Mouse (Mus musculus) layer of hippocampus, adult 2 months (tissue): ENCODE data around the gene Plxna2. TPM values are rescaled to one million over a fixed set of nuclear protein-coding genes. Genes with fewer than 3 reads are reported as not detected.

ENCODE experiments used
- DNase-seq, 2 experiments: peaks; one replicate each; pipeline ENCODE4 v3.0.0; 2022; ENCODE audit warnings: low spot score in 2 of 2
- H3K27ac ChIP-seq: fragments of 200-600 bp; 2 replicates; pipeline ENCODE4 v1.8.1; 2022
- H3K4me3 ChIP-seq: fragments of 200-600 bp; 2 replicates; pipeline ENCODE4 v1.8.1; 2022; ENCODE audit warnings: mild to moderate bottlenecking
- CTCF ChIP-seq: fragments of 200-600 bp; conservative IDR thresholded peaks from 2 replicates; pipeline ENCODE4 v1.8.1; 2022; ENCODE audit warnings: antibody characterized with exemption, mild to moderate bottlenecking, moderate library complexity
- total RNA-seq, 2 experiments: library from RNA; stranded (reverse); gene quantifications; 2 replicates each; pipeline ENCODE4 v1.2.3; 2021

Gene Plxna2
- total RNA-seq, 2 experiments from 2014 or later = 68.1 to 73.2 TPM

DNA sequence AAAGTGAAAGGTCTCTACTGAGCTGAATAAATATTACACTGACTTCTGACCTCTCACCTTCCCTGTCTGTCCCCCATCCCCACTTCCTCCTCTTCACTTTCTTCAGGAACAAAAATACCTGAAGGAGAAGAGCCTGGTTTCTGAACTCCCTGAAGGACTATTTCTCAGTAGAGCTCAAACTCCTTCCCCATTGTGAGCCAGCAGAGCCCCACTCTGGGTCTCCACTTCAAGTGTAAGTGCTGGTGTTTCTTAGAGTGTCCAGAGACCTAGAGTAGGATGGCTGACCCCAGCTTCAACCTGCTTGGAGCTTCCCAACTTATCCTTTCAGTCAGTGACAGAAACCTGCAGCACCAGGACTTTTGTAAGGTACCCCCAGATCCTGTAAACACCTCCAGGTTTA, 9.3 kb downstream of the Plxna2 start:
- no peak for DNase-seq
- TF ChIP-seq CTCF = no peak

DNA sequence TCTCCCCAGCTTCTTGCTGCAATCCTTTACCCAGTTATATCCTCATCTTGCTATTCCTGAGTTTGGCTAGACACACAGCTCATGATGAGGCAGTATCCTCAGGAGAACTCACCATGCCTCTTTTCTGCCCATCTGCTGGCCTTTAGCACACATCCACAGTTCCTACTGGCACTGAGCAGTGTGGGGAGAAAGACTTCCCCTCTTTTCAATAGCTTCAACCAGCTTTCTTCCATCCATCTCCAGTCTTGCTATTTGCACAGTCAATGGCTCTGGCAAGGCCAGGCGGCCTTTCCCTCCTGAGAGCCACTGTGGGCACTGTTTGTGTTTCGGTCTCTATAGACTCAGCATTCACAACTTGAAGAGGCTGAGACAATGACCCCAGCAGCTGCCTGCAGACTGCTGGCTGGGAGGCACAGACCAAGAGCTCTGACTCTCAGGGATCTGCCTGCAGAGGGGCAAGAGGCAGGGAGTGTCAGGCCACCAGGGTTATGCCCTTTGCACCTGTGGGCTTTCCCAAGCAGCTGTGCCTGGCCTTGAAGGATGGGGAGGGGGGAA, 11.2 kb downstream of the Plxna2 start:
- peak overlapping the region; percentile 63 for H3K27ac ChIP-seq
- H3K4me3 ChIP-seq = no peak overlapping the region
- no peak for TF ChIP-seq CTCF
- no peak for DNase-seq

More for the DNA sequence above, 9.3 kb downstream of the Plxna2 start:
- Histone ChIP-seq H3K4me3 (no peak overlapping the region), H3K27ac (peak overlapping the region; percentile 4; the same call in 1 of the 2 replicates)

DNA sequence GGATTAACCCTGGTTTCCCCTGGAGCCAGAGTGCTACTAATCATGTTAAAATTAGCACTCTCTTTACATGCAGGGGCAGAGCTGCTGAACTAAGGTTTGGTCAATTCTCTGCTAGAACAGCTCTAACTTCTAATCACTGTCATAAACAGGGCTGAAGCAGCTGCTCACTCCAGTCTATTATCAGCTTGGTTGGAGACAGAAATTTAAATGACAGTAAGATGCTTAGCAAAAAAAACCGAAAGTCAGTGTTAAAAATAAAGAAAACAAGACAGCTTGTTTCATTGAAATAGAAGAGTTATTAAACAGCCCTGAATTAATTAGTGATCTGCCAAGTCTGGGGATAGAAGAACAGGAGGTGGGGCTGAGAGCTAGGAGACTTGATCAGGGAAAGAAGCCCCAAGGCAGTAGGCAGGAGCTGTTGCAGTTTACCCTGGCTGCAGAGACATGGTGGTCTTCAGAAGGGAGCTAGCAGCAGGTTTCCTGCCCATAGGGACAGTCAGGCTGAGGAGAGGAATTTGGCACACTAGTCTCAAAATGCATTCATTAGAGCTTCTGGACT, 12.6 kb downstream of the Plxna2 start:
- TF ChIP-seq CTCF = no peak
- H3K4me3 ChIP-seq = no peak overlapping the region
- peak overlapping the region; percentile 50; the same call in 1 of the 2 replicates for H3K27ac ChIP-seq
- DNase-seq = peak in 1 of 2 experiments; percentile 32

DNA sequence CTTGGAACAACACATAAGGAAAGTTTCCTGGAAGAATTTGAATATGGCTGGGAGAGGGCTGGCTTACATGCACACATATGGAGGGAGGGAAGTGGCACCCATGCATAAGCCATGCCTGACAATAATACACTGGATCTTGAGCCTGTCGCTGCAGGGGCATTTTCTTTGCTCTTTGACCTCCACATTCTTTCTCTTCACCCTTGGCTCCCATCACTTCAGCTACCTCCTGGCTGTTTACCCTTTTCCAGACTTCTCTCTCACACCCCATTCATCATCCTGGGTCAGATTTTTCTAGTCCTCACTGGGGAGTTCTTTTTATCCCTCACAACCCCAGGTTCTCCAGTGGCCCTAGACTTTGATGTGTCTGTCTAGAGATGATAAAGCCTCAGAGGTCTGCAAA, 13.6 kb downstream of the Plxna2 start:
- no peak for TF ChIP-seq CTCF
- no peak for DNase-seq
- no peak overlapping the region for H3K27ac ChIP-seq
- H3K4me3 ChIP-seq = no peak overlapping the region

DNA sequence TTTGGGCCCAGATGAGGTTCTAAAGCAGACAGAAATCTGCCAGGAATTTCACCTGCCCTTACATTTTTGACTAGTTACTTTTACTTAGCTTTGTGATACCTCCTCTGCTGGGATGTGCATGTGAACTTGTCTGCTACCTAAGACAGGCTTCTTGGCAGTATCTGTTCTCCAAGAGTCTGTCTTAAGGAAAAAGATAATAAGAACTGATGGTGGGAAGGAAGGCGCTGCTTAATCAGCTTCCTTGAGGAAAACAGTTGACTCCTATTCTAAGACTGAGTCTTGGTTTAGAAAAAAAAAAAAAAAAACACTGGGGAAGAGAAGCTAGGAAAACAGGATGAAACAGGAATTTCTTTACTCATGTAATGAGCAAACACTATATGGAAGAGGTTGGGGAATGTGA, 14.0 kb downstream of the Plxna2 start:
- no peak overlapping the region for H3K27ac ChIP-seq
- H3K4me3 ChIP-seq = no peak overlapping the region
- TF ChIP-seq CTCF = no peak
- DNase-seq = no peak

DNA sequence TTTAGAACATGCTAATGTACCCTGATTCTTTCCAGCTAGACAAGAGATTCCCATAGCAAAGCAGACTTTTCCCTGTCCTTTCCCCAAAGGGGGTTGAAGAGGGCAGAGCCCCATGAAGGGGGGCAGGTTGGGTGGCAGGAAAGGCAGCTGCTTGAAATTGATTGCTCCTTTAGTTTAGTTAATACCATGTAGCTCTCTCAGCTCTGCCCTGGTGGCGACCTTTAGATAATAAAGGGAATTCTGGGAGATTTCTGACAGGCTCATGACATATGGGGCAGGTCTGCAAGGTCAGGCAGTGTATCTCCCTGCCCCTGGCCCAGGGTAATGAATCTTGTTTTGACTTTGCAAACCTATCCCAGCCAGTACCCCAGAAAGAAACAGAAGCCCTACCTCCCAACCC, 17.4 kb downstream of the Plxna2 start:
- TF ChIP-seq CTCF = no peak
- DNase-seq = no peak
- no peak overlapping the region for H3K27ac ChIP-seq

DNA sequence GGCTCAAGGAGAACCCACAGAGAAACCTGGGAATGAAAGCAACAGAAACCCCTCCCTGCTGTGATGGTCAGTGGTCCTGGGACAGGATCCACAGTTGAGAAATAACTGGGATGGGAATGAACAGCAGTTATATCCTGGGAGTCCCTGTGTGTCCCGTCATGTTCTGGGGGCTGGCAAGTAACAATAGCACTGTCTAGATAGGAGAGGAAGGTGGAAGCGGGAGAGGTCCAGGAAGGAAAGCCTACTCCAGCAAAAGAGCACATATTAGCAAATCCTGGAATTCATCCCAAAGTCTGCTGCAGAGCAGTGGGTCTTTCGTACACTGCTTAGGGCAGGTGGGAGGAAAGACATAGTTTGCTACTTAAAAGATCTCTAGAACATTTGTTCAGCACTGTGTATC, 17.9 kb downstream of the Plxna2 start:
- H3K27ac ChIP-seq = no peak overlapping the region
- no peak overlapping the region for H3K4me3 ChIP-seq
- no peak for DNase-seq
- no peak for TF ChIP-seq CTCF

More for the DNA sequence above, 17.4 kb downstream of the Plxna2 start:
- no peak overlapping the region for H3K4me3 ChIP-seq

DNA sequence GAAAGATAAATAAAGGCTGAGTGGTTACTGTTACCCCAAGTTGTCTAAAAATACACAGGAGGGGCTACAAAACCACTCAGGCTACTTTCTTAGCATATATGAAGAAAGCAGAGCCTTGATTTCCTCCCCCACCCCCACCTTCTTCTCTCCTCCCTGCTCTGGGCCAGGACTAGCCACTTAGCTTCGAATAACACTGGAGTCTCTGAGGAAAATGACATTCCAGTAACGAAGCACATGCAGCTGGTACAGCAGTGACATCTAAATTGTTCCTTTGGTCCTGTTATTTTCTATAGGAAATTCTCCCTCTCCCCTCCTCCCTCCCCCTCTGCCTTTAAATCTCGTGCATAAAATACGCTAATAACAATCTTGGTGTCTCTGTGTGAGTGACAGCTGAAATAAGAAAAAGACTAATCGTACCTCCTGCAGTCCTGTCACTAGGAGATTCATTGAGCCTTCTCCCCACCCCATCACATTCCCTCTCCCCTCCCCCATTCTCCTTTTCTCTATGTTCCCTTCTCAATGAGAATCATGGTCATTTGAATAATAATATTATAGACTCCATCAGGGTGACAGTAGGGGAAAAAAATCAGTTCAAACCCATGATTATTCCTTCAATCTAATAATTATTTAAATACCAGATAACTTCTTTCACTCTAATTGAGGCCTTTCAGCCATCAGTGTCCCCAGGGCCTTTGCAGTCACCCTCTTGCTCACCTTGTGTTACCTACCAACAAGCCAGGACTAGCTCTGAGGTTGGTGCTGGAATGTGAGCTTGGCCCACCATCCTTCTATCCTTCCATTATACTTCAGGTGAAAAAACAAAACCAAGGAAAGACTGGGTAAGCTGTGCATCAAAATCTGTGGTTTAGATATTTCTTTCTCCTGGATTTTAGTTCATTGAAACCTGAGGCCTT, 19.6 kb downstream of the Plxna2 start:
- DNase-seq = no peak
- Histone ChIP-seq H3K27ac (no peak overlapping the region), H3K4me3 (no peak overlapping the region)
- TF ChIP-seq CTCF = no peak

DNA sequence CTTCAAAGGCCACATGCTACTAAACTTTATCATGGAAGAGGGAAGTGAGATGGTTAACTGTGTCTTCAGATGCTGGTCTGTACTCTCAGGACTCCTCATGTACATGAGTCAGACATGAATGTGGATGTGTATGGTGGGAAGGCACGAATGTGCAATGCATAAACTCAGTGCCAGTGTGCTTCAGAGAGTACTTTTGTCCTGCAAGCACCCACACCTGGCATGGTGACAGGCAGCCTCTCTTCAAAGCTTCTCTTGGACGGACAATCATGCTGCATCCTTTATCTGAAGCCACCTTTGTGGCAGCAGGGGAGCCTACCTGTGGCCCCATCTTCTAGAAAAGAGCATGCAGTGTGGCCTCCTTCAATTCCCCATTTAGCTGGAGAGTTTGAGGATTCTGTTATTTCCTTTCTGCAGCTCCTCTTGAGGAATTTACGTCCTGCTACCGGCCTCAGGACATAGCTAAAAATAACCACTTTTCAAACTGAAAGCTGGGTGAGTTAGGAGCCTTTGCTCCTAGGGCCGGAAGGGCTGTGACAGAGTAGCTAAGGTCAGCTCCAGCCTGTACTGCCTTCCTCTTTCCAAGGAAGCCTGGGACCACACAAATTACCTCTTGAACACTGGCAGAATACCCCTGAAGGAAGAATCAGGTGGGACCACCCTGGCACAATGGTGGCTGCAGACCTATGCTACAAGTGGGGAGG, 23.7 kb downstream of the Plxna2 start:
- no peak for DNase-seq
- no peak for TF ChIP-seq CTCF
- Histone ChIP-seq H3K27ac (peak overlapping the region; percentile 49), H3K4me3 (no peak overlapping the region)

DNA sequence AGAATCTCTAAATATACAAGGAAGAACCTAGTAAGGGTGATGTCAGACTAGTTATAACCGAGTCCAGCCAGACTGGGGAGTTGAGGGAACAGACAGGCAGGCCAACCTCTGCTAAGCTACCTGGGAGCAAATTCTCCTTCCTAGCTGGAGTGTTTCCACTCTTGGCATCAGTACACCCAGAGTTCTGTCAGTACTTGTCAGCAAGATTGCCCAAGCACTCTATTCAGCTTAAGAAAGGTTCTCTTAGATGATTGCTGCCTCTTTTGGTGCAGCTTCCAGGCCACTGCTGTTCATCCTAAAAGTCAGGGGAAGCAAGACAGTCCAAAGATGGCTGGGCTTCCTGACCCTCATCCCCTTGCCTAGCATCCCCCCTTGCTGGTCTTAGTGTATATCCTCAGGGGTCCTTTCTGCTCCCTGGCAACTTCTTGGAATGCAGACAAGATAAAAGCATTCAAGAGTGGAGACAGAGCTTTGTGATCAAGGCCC, 24.3 kb downstream of the Plxna2 start:
- no peak overlapping the region for H3K4me3 ChIP-seq
- DNase-seq = no peak
- TF ChIP-seq CTCF = no peak
- H3K27ac ChIP-seq = peak overlapping the region; percentile 49

DNA sequence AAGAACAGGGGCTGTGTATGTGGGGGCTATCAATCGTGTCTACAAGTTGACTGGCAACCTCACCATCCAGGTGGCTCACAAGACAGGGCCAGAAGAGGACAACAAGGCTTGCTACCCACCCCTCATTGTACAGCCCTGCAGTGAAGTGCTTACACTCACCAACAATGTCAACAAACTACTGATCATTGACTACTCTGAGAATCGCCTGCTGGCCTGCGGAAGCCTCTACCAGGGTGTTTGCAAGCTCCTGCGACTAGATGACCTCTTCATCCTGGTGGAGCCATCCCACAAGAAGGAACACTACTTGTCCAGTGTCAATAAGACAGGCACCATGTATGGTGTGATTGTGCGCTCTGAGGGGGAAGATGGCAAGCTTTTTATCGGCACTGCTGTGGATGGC, 25.9 kb downstream of the Plxna2 start:
- Histone ChIP-seq H3K27ac (peak overlapping the region; percentile 32; the same call in 1 of the 2 replicates), H3K4me3 (no peak overlapping the region)
- no peak for TF ChIP-seq CTCF
- DNase-seq = no peak

DNA sequence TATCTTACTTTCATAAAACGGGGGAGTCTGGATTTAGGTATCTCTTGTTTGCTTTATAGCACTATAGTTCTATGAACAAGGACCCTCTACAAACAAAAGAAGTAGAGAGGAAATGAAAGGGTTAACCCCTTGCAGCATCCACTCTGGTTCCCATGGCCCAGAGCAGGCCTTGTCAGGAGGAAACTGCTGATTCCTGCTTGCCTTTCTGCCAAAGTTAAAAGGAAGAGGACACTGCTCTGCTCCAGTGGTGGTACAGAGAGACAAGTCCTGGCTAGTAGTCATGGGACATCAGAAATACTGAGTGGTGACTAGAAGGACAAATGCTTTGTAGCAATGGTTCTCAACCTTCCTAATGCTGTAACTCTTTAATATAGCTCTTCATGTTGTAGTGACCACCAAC, 27.9 kb downstream of the Plxna2 start:
- no peak for DNase-seq
- H3K4me3 ChIP-seq = no peak overlapping the region
- H3K27ac ChIP-seq = no peak overlapping the region
- TF ChIP-seq CTCF = no peak

DNA sequence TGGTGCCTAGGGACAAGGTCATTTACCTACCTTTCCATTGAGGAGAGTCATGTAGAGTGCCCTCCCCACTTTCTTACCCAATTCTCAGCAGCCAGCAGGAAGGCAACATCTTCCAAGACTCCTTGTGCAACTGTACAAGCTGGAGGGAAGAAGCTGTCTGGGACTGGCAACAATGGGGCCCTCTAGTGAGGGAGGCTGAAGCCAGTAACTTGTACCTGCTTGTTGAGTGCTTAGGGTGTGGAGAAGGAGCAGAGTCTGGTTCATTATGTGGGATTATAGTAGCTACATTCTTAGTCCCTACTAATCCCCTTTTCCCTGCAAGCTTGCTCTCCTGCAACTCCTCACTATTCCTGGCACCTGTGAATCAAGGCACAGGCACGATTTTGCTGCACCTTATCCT, 32.1 kb downstream of the Plxna2 start:
- Histone ChIP-seq H3K27ac (no peak overlapping the region), H3K4me3 (no peak overlapping the region)
- no peak for DNase-seq
- no peak; the same call in 1 of the 2 replicates for TF ChIP-seq CTCF
